Mouse (Mus musculus) kidney, embryonic 16.5 days (tissue): Measurements from ENCODE around the gene Skap2. TPM values are rescaled to one million over a fixed set of nuclear protein-coding genes. Genes with fewer than 3 reads are reported as not detected.

Experiments
- ATAC-seq: fragments of 200-750 bp; cut with Nextera tagmentation; 2 replicates; pipeline ENCODE4 v1.8.0; 2017; ENCODE audit warnings: moderate TSS enrichment; ENCODE audit not compliant: low FRiP score, low TSS enrichment
- H3K27ac ChIP-seq: fragments of 300-500 bp; sonication (generic); 2 replicates; pipeline ENCODE4 v1.5.1; 2014; ENCODE audit warnings: low read length
- H3K27me3 ChIP-seq: fragments of 300-500 bp; sonication (generic); 2 replicates; pipeline ENCODE4 v1.6.1; 2014; ENCODE audit warnings: low read length, control low read depth, mixed read lengths; ENCODE audit not compliant: insufficient read depth
- H3K36me3 ChIP-seq: fragments of 300-500 bp; sonication (generic); 2 replicates; pipeline ENCODE4 v1.6.1; 2014; ENCODE audit warnings: low read length, control low read depth, mixed read lengths; ENCODE audit not compliant: insufficient read depth
- H3K4me1 ChIP-seq: fragments of 300-500 bp; sonication (generic); 2 replicates; pipeline ENCODE4 v1.6.1; 2014; ENCODE audit warnings: low read length, control low read depth, mixed read lengths; ENCODE audit not compliant: insufficient read depth
- H3K4me2 ChIP-seq: fragments of 300-500 bp; sonication (generic); replicated peaks from 2 replicates; pipeline ENCODE4 v1.6.1; 2014; ENCODE audit warnings: low read depth, low read length
- H3K4me3 ChIP-seq: fragments of 300-500 bp; sonication (generic); 2 replicates; pipeline ENCODE4 v1.5.1; 2014; ENCODE audit warnings: mild to moderate bottlenecking, low read length
- H3K9ac ChIP-seq: fragments of 300-500 bp; sonication (generic); replicated peaks from 2 replicates; pipeline ENCODE4 v1.6.1; 2014; ENCODE audit warnings: low read length
- H3K9me3 ChIP-seq: fragments of 300-500 bp; sonication (generic); 2 replicates; pipeline ENCODE4 v1.6.1; 2016; ENCODE audit warnings: low read length, control low read depth
- whole genome bisulfite sequencing: fragments of 180-500 bp; shearing (Covaris S2); extraction: QIAGEN DNeasy Blood & Tissue Kit; methylation state at CpG from one replicate; pipeline ENCODE4 v1.1.7; 2014; 5-methylcytosine and 5-hydroxymethylcytosine counted together
- polyA plus RNA-seq: library from polyadenylated mRNA; unstranded; fragments of >200 nt; fragmentation: Nextera tagmentation; extraction: Ambion mirVana; gene quantifications from 2 replicates; pipeline ENCODE4 v1.2.1, GENCODE M21; 2015

The Skap2 gene
- polyA plus RNA-seq, 1 experiment from 2014 or later, result 36.8 TPM

DNA sequence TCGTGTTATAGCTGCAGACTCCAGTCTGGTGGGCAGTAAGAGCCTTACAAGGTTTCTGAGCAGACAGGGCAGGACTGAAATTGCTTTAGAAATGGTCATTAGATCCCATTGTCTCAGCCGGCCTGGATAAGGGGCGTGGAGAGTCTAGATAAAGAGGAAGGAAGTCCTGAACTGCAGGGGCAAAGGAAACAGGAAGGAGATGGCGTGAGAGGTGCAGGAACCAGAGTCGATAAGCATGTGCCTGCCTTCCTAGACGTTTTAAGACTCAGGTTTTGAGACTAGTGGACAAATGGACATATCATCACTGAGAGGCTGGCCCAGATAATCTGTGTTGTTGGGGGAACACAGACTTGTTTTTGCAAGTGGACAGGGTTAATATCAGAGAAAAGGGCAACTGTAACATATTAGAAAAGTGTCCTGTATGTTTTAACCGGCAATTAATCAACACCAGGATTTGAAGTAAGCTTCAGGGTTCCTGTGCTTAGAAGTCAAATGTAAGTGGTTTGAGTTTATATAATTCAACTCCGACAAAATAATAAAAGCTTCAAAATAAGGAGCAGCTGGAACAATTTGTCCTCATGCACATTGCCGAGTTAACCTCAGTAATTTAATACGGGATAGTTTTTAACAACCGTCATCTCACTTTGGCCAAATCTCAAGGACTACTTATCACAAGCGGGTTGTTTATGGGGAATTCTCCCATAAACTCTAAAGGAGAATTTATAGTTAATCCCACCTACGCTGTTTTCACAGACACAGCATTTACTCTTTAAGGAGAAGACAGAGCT lies 131.0 kb downstream of the Skap2 start:
- H3K36me3 ChIP-seq, result no peaks in the 10 kb centered on the region
- H3K9ac ChIP-seq, result peak overlapping the region; percentile 52
- peak overlapping the region; percentile 93 for H3K27ac ChIP-seq
- H3K4me2 ChIP-seq, result peak overlapping the region; percentile 38
- peaks cover 31% of the 10 kb centered on the region for H3K4me1 ChIP-seq
- peak; percentile 46 for ATAC-seq
- no peaks in the 10 kb centered on the region for H3K27me3 ChIP-seq
- H3K4me3 ChIP-seq, result 0 out of 2 replicates have a peak overlapping the region, but pooled peaks have one; percentile 11
- WGBS, result 12% methylated on average over 13 of the region's 13 CpGs
- H3K9me3 ChIP-seq, result no peaks in the 10 kb centered on the region

DNA sequence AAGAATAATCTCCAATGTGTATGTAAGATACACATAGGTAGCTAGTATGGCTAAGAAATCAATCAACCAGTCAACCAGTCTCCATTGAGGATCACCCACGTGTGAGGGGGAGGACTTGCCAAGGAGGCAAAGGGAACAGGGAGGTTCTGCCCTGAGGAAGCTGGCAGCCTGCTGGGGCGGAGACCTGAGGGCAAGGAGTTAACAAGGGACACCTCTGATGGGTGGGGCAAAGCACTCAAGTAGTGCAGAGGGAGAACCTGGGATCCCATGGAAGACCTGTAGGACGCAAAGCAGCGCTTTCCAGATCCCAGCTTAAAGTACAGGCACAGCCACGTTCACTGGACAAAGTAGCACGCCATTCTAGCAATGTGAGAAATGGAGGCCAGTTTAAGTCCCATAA lies 131.6 kb downstream of the Skap2 start:
- no peaks in the 10 kb centered on the region for H3K27me3 ChIP-seq
- H3K4me1 ChIP-seq, result peaks cover 36% of the 10 kb centered on the region
- peak overlapping the region; percentile 38 for H3K4me2 ChIP-seq
- 0 out of 2 replicates have a peak overlapping the region, but pooled peaks have one; percentile 11 for H3K4me3 ChIP-seq
- H3K9ac ChIP-seq, result peak overlapping the region; percentile 52
- 15% methylated on average over 6 of the region's 6 CpGs for WGBS
- no peaks in the 10 kb centered on the region for H3K36me3 ChIP-seq
- H3K9me3 ChIP-seq, result no peaks in the 10 kb centered on the region
- peak overlapping the region; percentile 93 for H3K27ac ChIP-seq
- peak; percentile 65 for ATAC-seq

DNA sequence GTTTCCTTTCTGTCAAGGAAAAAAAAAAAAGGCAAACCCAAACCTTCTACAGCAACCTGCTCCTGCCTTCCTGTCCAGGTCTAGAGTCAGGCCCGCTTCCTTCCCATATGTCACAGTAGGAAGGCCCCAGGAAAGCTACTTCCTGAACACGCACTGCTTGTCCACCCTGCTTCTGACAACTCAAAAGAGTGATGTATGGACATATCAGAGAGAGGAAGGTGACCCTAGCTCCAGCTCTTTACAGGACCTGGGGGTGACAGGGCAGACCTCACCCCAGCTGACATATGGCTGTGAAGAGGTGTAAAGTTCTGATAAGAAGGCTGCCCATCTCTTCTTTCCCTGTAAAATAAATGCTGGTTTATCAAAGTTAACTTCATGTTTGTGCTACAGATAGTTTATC lies 133.8 kb downstream of the Skap2 start:
- Histone ChIP-seq H3K4me1 (peaks cover 38% of the 10 kb centered on the region), H3K4me3 (no peak overlapping the region), H3K9me3 (no peaks in the 10 kb centered on the region), H3K27ac (peak overlapping the region; percentile 16; the same call in 1 of the 2 replicates), H3K4me2 (no peak overlapping the region), H3K9ac (no peak overlapping the region), H3K36me3 (no peaks in the 10 kb centered on the region), H3K27me3 (no peaks in the 10 kb centered on the region)
- WGBS, result 70% methylated on average over 2 of the region's 2 CpGs
- peak; percentile 36; the same call in 1 of the 2 replicates for ATAC-seq

DNA sequence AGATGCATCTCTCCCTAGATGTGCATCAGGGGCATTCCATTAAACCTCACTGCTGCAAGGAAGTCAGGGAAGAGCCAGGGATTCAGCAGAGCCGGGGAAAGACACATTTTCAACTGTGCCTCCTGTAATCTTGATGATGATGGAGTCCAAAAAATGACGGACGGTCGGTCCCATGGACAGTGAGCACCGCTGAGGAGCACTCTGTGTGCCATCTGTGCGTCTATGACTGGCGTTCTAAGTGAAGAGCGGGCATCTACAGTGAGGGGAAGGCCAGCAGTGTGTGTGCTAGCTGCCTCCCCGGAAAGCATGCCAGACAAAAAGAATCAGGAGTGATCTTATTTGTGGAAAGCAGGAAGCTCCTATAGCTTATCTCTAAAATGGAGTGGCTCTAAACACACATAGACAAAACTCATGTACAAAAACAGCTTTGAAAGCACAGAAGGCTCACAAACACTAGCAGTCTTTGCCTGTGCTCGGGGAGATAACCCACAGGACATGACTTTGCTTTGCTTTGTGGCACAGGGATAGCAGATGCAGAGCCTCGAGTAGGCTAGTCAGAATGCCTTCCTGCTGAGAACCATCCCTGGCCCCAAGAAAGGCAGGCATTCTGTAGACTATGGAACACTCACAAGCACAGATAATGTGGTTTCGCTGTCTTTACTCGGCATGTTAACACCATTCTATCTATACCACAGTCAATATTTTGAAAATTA lies 135.4 kb downstream of the Skap2 start:
- H3K9ac ChIP-seq, result no peak overlapping the region; the same call in 1 of the 2 replicates
- no peak overlapping the region for H3K4me2 ChIP-seq
- no peaks in the 10 kb centered on the region for H3K9me3 ChIP-seq
- H3K4me1 ChIP-seq, result peaks cover 33% of the 10 kb centered on the region
- H3K36me3 ChIP-seq, result no peaks in the 10 kb centered on the region
- no peak for ATAC-seq
- H3K4me3 ChIP-seq, result no peak overlapping the region
- no peaks in the 10 kb centered on the region for H3K27me3 ChIP-seq
- no peak overlapping the region for H3K27ac ChIP-seq
- 78% methylated on average over 13 of the region's 13 CpGs for WGBS

DNA sequence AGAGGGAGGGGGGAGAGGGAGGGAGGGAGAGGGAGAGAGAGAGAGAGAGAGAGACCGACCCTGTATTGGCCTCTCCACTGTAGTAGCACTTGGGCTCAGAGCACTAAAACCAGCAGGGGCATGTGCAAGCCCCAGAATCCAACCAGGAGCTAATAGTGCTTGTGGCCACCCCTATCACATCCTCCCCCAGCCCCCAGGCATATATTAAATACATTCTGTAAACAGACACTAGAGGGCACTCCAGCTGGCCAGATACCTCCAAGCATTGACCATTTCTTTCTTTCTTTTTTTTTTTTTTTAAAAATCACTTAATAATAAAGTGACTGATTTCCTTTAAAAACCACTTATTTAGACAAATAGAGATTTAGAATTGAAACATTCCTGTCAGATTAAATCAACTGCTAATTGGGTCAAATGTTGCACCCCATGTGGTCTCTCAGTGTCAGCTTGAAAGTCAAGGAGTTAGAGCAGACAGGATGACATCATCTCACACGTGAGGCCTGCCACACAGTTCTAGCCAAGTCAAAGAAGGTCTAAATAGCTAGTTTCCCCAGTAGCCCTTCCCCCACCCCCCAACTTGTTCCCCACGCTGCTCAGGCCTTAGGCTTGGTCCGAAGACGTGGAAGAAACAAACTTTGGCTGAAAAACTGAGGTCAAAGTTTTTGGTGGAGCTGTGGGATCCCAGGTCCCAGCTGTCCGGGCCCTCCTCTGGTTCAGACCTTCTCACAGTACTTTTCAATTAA lies 136.3 kb downstream of the Skap2 start:
- H3K4me1 ChIP-seq, result peaks cover 24% of the 10 kb centered on the region
- no peak overlapping the region for H3K4me2 ChIP-seq
- H3K36me3 ChIP-seq, result no peaks in the 10 kb centered on the region
- H3K9me3 ChIP-seq, result no peaks in the 10 kb centered on the region
- WGBS, result 34% methylated on average over 6 of the region's 6 CpGs
- H3K4me3 ChIP-seq, result no peak overlapping the region
- no peak overlapping the region for H3K9ac ChIP-seq
- ATAC-seq, result peak; percentile 50; the same call in 1 of the 2 replicates
- 0 out of 2 replicates have a peak, but pooled peaks cover 2% of the 10 kb centered on the region for H3K27me3 ChIP-seq
- H3K27ac ChIP-seq, result no peak overlapping the region

DNA sequence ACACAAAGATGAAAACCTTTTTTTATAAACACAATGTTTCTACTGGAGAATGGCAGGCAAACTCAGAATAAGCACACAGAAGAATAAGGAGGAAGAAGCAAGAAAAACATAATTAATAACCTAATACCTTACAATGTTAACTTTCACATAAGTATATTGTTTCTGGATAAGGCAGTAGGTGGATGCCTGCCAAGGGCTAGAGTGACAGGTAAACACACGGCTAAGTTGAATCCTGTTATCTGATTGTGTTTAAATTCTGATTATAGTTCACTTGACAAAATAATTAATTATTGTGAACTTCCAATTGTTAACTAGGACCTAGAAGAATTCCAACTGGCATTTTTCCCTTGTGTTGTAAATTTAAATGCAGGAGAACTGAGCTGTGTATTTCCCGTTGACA lies 138.3 kb downstream of the Skap2 start:
- no peak overlapping the region for H3K27ac ChIP-seq
- H3K9me3 ChIP-seq, result no peaks in the 10 kb centered on the region
- ATAC-seq, result no peak
- no peak overlapping the region for H3K4me3 ChIP-seq
- peaks cover 18% of the 10 kb centered on the region for H3K4me1 ChIP-seq
- no peaks in the 10 kb centered on the region for H3K36me3 ChIP-seq
- WGBS, result 40% methylated on average over 2 of the region's 2 CpGs
- H3K27me3 ChIP-seq, result 0 out of 2 replicates have a peak, but pooled peaks cover 2% of the 10 kb centered on the region
- no peak overlapping the region for H3K4me2 ChIP-seq
- no peak overlapping the region for H3K9ac ChIP-seq

DNA sequence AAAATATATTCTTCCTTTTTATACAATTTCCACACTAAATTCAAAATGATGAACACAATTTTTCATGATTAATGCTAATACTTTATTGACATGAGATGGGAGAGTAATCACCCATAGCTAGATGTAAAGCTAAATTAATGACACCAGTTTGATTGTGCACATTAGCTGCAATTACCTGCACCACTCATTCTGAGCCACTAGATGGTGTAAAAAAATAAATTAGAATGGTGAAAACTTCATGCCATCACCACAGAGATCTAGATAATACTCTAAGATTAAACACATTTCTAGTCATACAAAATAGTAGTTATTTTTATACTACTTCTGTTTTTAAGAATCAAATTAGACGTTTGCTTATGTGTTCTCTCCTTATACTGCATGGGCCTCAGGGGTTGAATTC lies 141.2 kb downstream of the Skap2 start:
- no peak for ATAC-seq

DNA sequence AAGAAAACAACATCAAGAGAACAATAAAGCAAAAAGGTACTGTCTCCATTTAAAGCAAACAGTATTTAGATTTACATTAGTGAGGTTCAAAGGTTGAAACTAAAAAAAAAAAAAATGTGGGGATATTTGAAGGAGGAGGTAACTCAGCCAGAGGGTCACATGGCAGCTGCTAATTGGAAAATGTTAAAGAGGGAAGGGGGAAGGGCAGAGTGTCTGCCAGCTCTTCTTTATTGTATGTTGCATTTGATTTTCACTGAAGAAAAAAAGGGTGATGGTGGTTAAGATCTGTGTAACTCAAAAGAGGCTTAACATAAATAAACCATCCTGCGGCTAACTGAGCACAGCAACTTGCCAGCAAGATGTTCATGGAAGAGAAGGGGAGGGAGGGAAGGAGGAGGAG lies 142.1 kb downstream of the Skap2 start:
- Histone ChIP-seq H3K9ac (no peak overlapping the region), H3K4me2 (no peak overlapping the region), H3K9me3 (no peaks in the 10 kb centered on the region), H3K4me1 (0 out of 2 replicates have a peak, but pooled peaks cover 4% of the 10 kb centered on the region), H3K36me3 (no peaks in the 10 kb centered on the region), H3K4me3 (no peak overlapping the region), H3K27ac (no peak overlapping the region), H3K27me3 (0 out of 2 replicates have a peak, but pooled peaks cover 2% of the 10 kb centered on the region)
- no peak for ATAC-seq
- WGBS, result 69% methylated on average over 1 of the region's 1 CpGs

More for the DNA sequence above, 141.2 kb downstream of the Skap2 start:
- no peak overlapping the region for H3K4me2 ChIP-seq
- H3K4me3 ChIP-seq, result no peak overlapping the region
- peaks cover 8% of the 10 kb centered on the region for H3K4me1 ChIP-seq
- no peaks in the 10 kb centered on the region for H3K36me3 ChIP-seq
- H3K9me3 ChIP-seq, result no peaks in the 10 kb centered on the region
- H3K27ac ChIP-seq, result no peak overlapping the region
- 0 out of 2 replicates have a peak, but pooled peaks cover 2% of the 10 kb centered on the region for H3K27me3 ChIP-seq
- 15% methylated on average over 1 of the region's 1 CpGs for WGBS
- no peak overlapping the region for H3K9ac ChIP-seq

DNA sequence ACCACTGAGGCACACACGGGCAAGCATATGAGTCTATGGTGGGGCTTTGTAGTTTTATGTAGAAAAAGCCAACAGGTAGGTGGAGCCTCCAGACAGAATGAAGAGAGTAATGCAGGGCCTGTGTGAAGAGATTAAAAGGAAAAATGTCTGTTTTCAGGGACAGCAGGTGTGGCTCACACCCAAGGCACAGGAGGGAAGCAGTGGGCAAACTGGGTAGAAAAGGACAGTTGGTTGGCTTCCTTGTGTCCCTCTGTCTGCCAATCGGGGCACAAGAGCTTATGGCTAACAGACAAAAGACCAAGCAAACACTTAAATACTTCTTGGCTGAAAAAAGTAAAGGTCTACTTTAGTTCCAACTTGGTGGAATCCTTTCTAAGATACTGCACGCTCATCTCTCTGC lies 145.8 kb downstream of the Skap2 start:
- Histone ChIP-seq H3K27ac (no peak overlapping the region), H3K4me3 (no peak overlapping the region), H3K9ac (no peak overlapping the region), H3K27me3 (no peaks in the 10 kb centered on the region), H3K4me2 (no peak overlapping the region), H3K9me3 (no peaks in the 10 kb centered on the region), H3K4me1 (0 out of 2 replicates have a peak, but pooled peaks cover 4% of the 10 kb centered on the region), H3K36me3 (no peaks in the 10 kb centered on the region)
- 75% methylated on average over 3 of the region's 3 CpGs for WGBS
- ATAC-seq, result no peak
